Mouse (Mus musculus) kidney, embryonic 15.5 days (tissue): ENCODE data around the gene P2ry6. TPM values are rescaled to one million over a fixed set of nuclear protein-coding genes. Genes with fewer than 3 reads are reported as not detected.
A peak's percentile ranks its signal among the peaks of the same experiment; 100 is the strongest.

ENCODE experiments used
- ATAC-seq: fragments of 200-750 bp; cut with Nextera tagmentation; replicated peaks from 2 replicates; pipeline ENCODE4 v1.8.0; 2017; ENCODE audit warnings: moderate TSS enrichment; ENCODE audit not compliant: low FRiP score
- H3K27ac ChIP-seq: fragments of 300-500 bp; sonication (generic); 2 replicates; pipeline ENCODE4 v1.5.1; 2015; ENCODE audit warnings: mild to moderate bottlenecking, inconsistent platforms
- H3K27me3 ChIP-seq: fragments of 300-500 bp; sonication (generic); 2 replicates; pipeline ENCODE4 v1.6.1; 2015; ENCODE audit warnings: inconsistent platforms
- H3K36me3 ChIP-seq: fragments of 300-500 bp; sonication (generic); 2 replicates; pipeline ENCODE4 v1.6.1; 2015; ENCODE audit warnings: inconsistent platforms
- H3K4me1 ChIP-seq: fragments of 300-500 bp; sonication (generic); 2 replicates; pipeline ENCODE4 v1.6.1; 2015; ENCODE audit warnings: inconsistent platforms
- H3K4me2 ChIP-seq: fragments of 300-500 bp; sonication (generic); 2 replicates; pipeline ENCODE4 v1.6.1; 2015; ENCODE audit warnings: moderate library complexity, mild to moderate bottlenecking, inconsistent platforms
- H3K4me3 ChIP-seq: fragments of 300-500 bp; sonication (generic); replicated peaks from 2 replicates; pipeline ENCODE4 v1.5.1; 2015; ENCODE audit warnings: mild to moderate bottlenecking, inconsistent platforms
- H3K9ac ChIP-seq: fragments of 300-500 bp; sonication (generic); 2 replicates; pipeline ENCODE4 v1.6.1; 2015; ENCODE audit warnings: mild to moderate bottlenecking, inconsistent platforms
- H3K9me3 ChIP-seq: fragments of 300-500 bp; sonication (generic); replicated peaks from 2 replicates; pipeline ENCODE4 v1.6.1; 2016; ENCODE audit warnings: inconsistent platforms
- WGBS: fragments of 180-500 bp; shearing (Covaris S2); methylation state at CpG from one replicate; pipeline ENCODE4 v1.1.7; 2015; ENCODE audit warnings: mixed read lengths; 5-methylcytosine and 5-hydroxymethylcytosine counted together
- polyA plus RNA-seq: library from polyadenylated mRNA; unstranded; fragments of >200 nt; fragmentation: Nextera tagmentation; extraction: Ambion mirVana; gene quantifications from 2 replicates; pipeline ENCODE4 v1.2.1, GENCODE M21; 2015

The P2ry6 gene
- 5.2 TPM in 2 replicates for polyA plus RNA-seq

DNA sequence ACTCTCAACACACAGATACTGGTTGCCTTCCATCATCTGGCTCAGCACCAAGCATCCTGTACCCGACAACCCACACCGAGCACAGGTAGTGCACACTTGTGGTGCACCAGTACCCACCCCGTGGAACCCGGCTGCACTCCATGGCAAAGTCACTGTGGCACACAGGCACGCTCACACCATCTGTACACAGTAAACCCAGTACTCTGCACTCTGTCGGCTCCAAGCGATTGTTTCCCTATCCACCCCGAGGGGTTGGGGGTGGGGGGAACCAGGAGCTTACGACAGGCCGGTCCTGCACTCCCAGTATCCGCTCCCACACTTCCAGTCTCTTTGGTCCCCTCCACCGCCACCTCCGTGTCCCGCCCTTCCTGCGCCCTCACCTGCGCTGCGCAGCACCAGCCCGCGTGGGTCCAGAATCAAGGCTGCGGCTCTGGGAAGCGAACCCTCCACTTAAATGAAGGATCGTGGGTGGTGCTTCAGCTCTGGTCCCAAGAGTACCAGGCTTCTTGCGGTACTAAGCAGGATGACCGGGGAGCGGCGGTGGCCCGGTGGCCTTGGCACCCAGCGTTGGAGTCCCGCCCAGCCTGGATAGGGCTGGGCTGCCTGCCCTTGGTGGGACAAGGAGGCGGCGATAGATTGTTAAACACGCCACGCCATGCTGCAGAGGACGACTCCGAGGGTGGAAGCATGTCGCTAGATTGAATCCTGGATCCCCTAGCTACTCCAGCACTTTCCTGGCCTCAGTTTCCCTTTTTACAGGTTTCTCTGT lies at the start of gene P2ry6:
TSS of gene P2ry6 (minus strand) at position 515 of the 769 bp plus-strand sequence.
- Histone ChIP-seq H3K9me3 (no peaks in the 10 kb centered on the region), H3K4me3 (peak within 1 kb of the TSS; percentile 43), H3K27me3 (peaks cover 36% of the 10 kb centered on the region), H3K4me2 (peak within 1 kb of the TSS; percentile 84), H3K9ac (peak within 1 kb of the TSS; percentile 36), H3K36me3 (no peaks in the 10 kb centered on the region), H3K4me1 (peaks cover 46% of the 10 kb centered on the region), H3K27ac (no peak within 1 kb of the TSS)
- peak; percentile 72; the same call in 1 of the 2 replicates for ATAC-seq
- WGBS: 4% methylated on average over 36 of the region's 36 CpGs

- ATAC-seq: no peak
- H3K4me1 ChIP-seq: peaks cover 5% of the 10 kb centered on the region
- H3K4me2 ChIP-seq: no peak overlapping the region
- no peak overlapping the region for H3K9ac ChIP-seq
- no peak overlapping the region for H3K4me3 ChIP-seq
- no peaks in the 10 kb centered on the region for H3K9me3 ChIP-seq
- 64% methylated on average over 6 of the region's 6 CpGs for WGBS
- H3K27me3 ChIP-seq: peaks cover 22% of the 10 kb centered on the region
- no peak overlapping the region for H3K27ac ChIP-seq
- H3K36me3 ChIP-seq: no peaks in the 10 kb centered on the region
Observed at GRCm38 (mm10) chr7:101017492-101017891, 43.0 kb upstream of the P2ry6 start.

DNA sequence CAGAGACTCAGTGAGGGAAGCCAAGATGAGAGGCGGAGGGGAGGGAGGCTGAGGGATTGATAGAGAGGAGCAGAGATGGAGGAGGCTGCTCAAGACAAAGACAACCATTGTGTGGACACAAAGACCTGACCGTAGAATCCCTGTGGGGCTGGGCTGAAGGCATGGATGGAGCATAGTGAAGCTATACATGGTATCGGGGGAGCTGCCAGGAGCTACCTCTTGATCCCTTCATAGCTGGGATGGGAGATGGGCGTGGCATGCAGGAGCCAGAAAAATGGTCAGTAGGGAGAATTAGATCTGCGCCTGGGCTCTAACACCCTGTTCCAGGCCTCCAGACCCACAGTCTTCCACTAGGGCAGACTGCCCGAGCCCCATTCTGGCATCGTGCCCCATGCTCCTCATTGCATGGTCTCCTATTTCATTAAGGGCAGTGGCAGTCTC lies 42.6 kb upstream of the P2ry6 start:
- no peaks in the 10 kb centered on the region for H3K36me3 ChIP-seq
- ATAC-seq: no peak
- peaks cover 10% of the 10 kb centered on the region for H3K4me1 ChIP-seq
- no peak overlapping the region for H3K9ac ChIP-seq
- H3K27ac ChIP-seq: no peak overlapping the region
- no peaks in the 10 kb centered on the region for H3K9me3 ChIP-seq
- H3K4me2 ChIP-seq: no peak overlapping the region
- peaks cover 25% of the 10 kb centered on the region for H3K27me3 ChIP-seq
- WGBS: 85% methylated on average over 7 of the region's 7 CpGs
- H3K4me3 ChIP-seq: no peak overlapping the region

GRCm38 (mm10) chr7:101014985-101015384 lies 40.5 kb upstream of the P2ry6 start:
- no peaks in the 10 kb centered on the region for H3K36me3 ChIP-seq
- 63% methylated on average over 1 of the region's 1 CpGs for WGBS

DNA sequence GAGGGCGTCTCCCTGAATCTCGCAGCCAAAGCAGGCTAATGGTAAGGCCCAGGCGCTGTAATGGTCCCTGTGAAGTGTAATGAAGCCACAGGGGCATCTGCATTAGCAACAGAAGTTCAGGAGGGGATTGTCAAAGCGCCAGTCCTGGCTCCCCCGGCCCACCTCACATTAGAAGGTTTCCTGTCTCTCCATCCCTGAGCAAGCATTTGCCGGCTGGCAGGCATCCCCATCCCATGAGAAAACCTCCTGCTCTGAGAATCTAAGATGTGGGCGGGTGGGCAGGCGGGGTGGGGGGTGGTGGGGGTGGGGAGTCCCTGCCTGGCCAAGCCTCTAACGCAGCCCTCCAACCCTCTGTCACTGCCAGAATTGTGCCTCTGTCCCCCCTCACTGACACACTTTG lies 39.6 kb upstream of the P2ry6 start:
- no peak overlapping the region for H3K9ac ChIP-seq
- no peaks in the 10 kb centered on the region for H3K36me3 ChIP-seq
- ATAC-seq: no peak
- no peak overlapping the region for H3K4me2 ChIP-seq
- H3K27ac ChIP-seq: no peak overlapping the region
- peaks cover 43% of the 10 kb centered on the region for H3K27me3 ChIP-seq
- H3K4me3 ChIP-seq: no peak overlapping the region
- 36% methylated on average over 9 of the region's 9 CpGs for WGBS
- no peaks in the 10 kb centered on the region for H3K9me3 ChIP-seq
- peaks cover 21% of the 10 kb centered on the region for H3K4me1 ChIP-seq

More at GRCm38 (mm10) chr7:101014985-101015384, 40.5 kb upstream of the P2ry6 start:
- Histone ChIP-seq H3K4me2 (no peak overlapping the region), H3K27ac (no peak overlapping the region), H3K9ac (no peak overlapping the region), H3K4me1 (peaks cover 21% of the 10 kb centered on the region), H3K27me3 (peaks cover 40% of the 10 kb centered on the region), H3K4me3 (no peak overlapping the region), H3K9me3 (no peaks in the 10 kb centered on the region)
- no peak for ATAC-seq

DNA sequence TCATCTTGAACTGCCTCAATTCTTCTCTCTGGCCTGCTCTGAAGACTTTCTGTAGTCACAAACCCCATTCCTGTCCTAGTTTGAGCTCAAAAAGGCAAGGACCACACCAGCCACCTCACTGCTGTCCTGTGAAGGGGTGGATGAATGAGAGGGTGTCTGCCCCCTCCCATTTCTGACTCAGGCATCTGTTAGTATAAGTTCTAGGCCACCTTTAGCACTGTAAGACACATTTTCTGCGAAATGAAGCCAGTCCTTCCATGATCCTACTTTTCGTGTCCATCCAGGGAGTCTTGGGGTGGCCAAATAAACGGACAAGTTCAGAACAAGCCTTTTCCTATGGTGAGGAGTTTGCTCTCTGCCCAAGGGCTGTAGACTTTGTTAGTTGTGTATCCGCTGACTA lies 38.1 kb upstream of the P2ry6 start, which contains the start of gene P2ry2:
TSS of gene P2ry2 (minus strand) at position 326 of the 400 bp plus-strand sequence.
- ATAC-seq: no peak
- no peaks in the 10 kb centered on the region for H3K9me3 ChIP-seq
- peaks cover 43% of the 10 kb centered on the region for H3K27me3 ChIP-seq
- H3K4me2 ChIP-seq: peak within 1 kb of the TSS; percentile 92
- H3K27ac ChIP-seq: no peak within 1 kb of the TSS
- H3K36me3 ChIP-seq: no peaks in the 10 kb centered on the region
- H3K4me3 ChIP-seq: peak within 1 kb of the TSS; percentile 52
- 78% methylated on average over 4 of the region's 4 CpGs for WGBS
- H3K4me1 ChIP-seq: peaks cover 21% of the 10 kb centered on the region
- H3K9ac ChIP-seq: peak within 1 kb of the TSS; percentile 40

DNA sequence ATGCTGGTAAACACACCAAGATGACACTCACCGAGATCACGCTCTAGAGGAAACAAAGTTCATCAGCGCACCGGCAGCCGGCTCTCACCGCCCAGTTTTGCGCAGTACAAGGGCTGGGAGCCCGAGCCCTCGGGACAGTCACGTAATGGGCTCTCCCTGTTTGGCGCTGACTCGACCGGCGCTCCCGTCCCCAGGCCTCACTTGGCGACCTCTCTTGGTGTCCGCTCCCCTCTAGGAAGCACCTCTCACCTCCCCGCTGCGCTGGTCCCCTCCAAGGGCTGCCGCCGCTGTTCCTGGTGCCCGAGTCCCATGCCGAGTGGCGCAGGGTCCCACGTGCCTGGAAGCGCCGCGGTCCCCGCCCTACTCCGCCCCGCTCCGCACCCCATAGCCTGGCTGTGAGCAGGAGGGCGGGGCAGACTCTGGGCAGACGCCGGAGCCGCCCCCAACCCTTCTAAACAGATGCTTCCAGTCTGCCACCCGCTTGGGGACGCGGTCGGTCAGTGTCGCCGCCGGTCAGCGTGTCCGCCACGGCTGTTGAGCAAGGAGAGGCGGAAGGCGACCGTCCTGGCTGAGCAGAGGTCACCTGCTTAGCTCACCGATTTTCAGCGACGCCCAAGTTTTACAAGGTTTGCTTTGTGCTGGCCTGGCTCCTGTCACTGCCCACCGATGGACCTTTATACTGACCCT lies 37.4 kb upstream of the P2ry6 start:
- Histone ChIP-seq H3K27me3 (peaks cover 43% of the 10 kb centered on the region), H3K4me2 (peak overlapping the region; percentile 92), H3K4me1 (peaks cover 21% of the 10 kb centered on the region), H3K9me3 (no peaks in the 10 kb centered on the region), H3K36me3 (no peaks in the 10 kb centered on the region), H3K27ac (no peak overlapping the region), H3K9ac (peak overlapping the region; percentile 40), H3K4me3 (peak overlapping the region; percentile 52)
- under 1% methylated on average over 53 of the region's 53 CpGs for WGBS
- ATAC-seq: peak; percentile 95

GRCm38 (mm10) chr7:101010741-101011140 lies 36.3 kb upstream of the P2ry6 start:
- Histone ChIP-seq H3K4me3 (no peak overlapping the region), H3K4me2 (peak overlapping the region; percentile 92), H3K4me1 (peaks cover 21% of the 10 kb centered on the region), H3K36me3 (no peaks in the 10 kb centered on the region), H3K27me3 (peaks cover 47% of the 10 kb centered on the region), H3K9ac (no peak overlapping the region), H3K9me3 (no peaks in the 10 kb centered on the region), H3K27ac (no peak overlapping the region)
- 64% methylated on average over 3 of the region's 3 CpGs for WGBS
- no peak for ATAC-seq

DNA sequence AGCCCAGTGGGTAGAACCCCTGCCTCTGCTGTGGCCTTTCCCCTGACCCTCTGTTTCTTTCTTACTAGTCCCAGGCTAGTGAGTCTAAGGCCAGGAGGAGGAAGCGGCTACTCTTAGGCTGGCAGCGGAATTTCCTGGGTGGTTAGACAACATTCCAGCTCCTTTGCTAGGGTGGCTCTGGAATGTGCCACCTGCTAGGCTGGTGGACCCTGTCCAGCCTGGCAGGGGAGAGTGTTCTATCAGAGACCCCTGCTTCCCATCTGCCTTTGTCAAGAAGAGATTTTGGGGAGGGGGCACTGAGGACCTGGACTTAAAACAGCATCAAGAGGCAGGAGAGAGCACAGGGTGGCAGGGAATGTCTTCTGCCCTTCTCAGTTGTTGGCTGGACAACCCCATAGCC lies 31.8 kb upstream of the P2ry6 start:
- Histone ChIP-seq H3K4me2 (no peak overlapping the region), H3K36me3 (no peaks in the 10 kb centered on the region), H3K27ac (no peak overlapping the region), H3K4me1 (peaks cover 11% of the 10 kb centered on the region), H3K9me3 (no peaks in the 10 kb centered on the region), H3K9ac (no peak overlapping the region), H3K4me3 (no peak overlapping the region), H3K27me3 (peaks cover 19% of the 10 kb centered on the region)
- 71% methylated on average over 2 of the region's 2 CpGs for WGBS
- no peak for ATAC-seq

DNA sequence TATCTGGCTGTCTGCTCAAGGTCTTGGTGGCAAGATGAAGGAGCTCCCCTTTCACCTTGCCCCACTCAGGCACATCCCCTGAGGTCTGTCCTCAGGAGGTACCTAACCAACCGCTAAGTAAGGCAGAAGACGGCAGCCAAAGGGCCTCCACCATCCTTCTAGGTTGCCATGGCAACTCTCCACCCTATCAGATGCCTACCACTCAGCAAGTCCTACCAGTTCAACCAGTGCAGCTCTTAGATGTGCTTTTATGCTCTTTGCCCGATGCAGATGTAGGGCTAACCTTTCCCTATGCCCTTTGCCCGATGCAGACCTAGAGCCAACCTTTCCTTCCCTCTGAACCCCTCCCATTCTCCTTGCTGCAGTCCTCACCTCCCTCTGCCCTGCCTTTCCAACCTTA lies 30.7 kb upstream of the P2ry6 start:
- WGBS: 60% methylated on average over 4 of the region's 4 CpGs
- Histone ChIP-seq H3K27me3 (peaks cover 8% of the 10 kb centered on the region; the same call in 1 of the 2 replicates), H3K4me3 (no peak overlapping the region), H3K4me2 (no peak overlapping the region), H3K9me3 (no peaks in the 10 kb centered on the region), H3K27ac (no peak overlapping the region), H3K4me1 (peaks cover 9% of the 10 kb centered on the region), H3K9ac (no peak overlapping the region), H3K36me3 (no peaks in the 10 kb centered on the region)
- peak; percentile 40; the same call in 1 of the 2 replicates for ATAC-seq

GRCm38 (mm10) chr7:101003442-101004326 lies 29.2 kb upstream of the P2ry6 start:
- WGBS: 71% methylated on average over 11 of the region's 11 CpGs
- peaks cover 9% of the 10 kb centered on the region for H3K4me1 ChIP-seq
- no peaks in the 10 kb centered on the region for H3K9me3 ChIP-seq
- H3K4me3 ChIP-seq: no peak overlapping the region
- H3K27ac ChIP-seq: no peak overlapping the region
- H3K36me3 ChIP-seq: no peaks in the 10 kb centered on the region
- ATAC-seq: no peak
- H3K4me2 ChIP-seq: no peak overlapping the region
- 0 out of 2 replicates have a peak, but pooled peaks cover 4% of the 10 kb centered on the region for H3K27me3 ChIP-seq
- no peak overlapping the region for H3K9ac ChIP-seq
